Mouse (Mus musculus) C2C12 (cell line): ENCODE measurements around the gene Sel1l3. TPM values are rescaled to one million over a fixed set of nuclear protein-coding genes. Genes with fewer than 3 reads are reported as not detected.
A peak's percentile ranks its signal among the peaks of the same experiment; 100 is the strongest.

Experiments used
- H3K27me3 ChIP-seq: one replicate; pipeline ENCODE4 v1.6.1; 2011; ENCODE audit not compliant: control insufficient read depth, insufficient read depth, insufficient read length
- H3K36me3 ChIP-seq: one replicate; pipeline ENCODE4 v1.6.1; 2011; ENCODE audit not compliant: control insufficient read depth, insufficient read depth
- H3K4me3 ChIP-seq: one replicate; pipeline ENCODE4 v1.5.1; 2011; ENCODE audit warnings: mild to moderate bottlenecking, control low read depth; ENCODE audit not compliant: poor library complexity, insufficient read depth, severe bottlenecking
- H3K79me2 ChIP-seq: one replicate; pipeline ENCODE4 v1.6.1; 2011; ENCODE audit not compliant: control insufficient read depth, insufficient read depth
- H3K79me3 ChIP-seq: one replicate; pipeline ENCODE4 v1.6.1; 2011; ENCODE audit warnings: low read depth, control low read depth
- H3ac ChIP-seq: one replicate; pipeline ENCODE3; 2011; ENCODE audit warnings: low read depth; ENCODE audit not compliant: control insufficient read depth, insufficient read length
- CEBPB ChIP-seq: IDR thresholded peaks from one replicate; pipeline ENCODE4 v1.6.1; 2011; ENCODE audit warnings: low read depth, mild to moderate bottlenecking, control low read depth, moderate library complexity
- CTCF ChIP-seq: IDR thresholded peaks from one replicate; pipeline ENCODE4 v1.5.1; 2011; ENCODE audit not compliant: control insufficient read depth, insufficient read depth, insufficient read length
- FOSL1 ChIP-seq: IDR thresholded peaks from one replicate; pipeline ENCODE4 v1.8.0; 2011; ENCODE audit warnings: mild to moderate bottlenecking, low read length; ENCODE audit not compliant: poor library complexity, insufficient read depth, severe bottlenecking
- MAX ChIP-seq: IDR thresholded peaks from one replicate; pipeline ENCODE4 v1.6.1; 2011; ENCODE audit warnings: mild to moderate bottlenecking, control low read depth
- MYOD1 ChIP-seq: IDR thresholded peaks from one replicate; pipeline ENCODE4 v1.6.1; 2011; ENCODE audit warnings: low read depth; ENCODE audit not compliant: control insufficient read depth, insufficient read length
- MYOG ChIP-seq: IDR thresholded peaks from one replicate; pipeline ENCODE4 v1.6.1; 2011; ENCODE audit not compliant: control insufficient read depth, insufficient read length; ENCODE audit errors: extremely low read depth
- USF1 ChIP-seq: IDR thresholded peaks from one replicate; pipeline ENCODE4 v1.6.1; 2011; ENCODE audit warnings: low read depth, mild to moderate bottlenecking, control low read depth, moderate library complexity
- polyA plus RNA-seq: library from polyadenylated mRNA; unstranded; fragments of >200 nt; fragmentation: generic; extraction: Trizol; gene quantifications from one replicate; pipeline ENCODE4 v1.2.1, GENCODE M21; 2012; ENCODE audit warnings: missing spikeins

Gene Sel1l3
- polyA plus RNA-seq, 1 experiment = not detected

DNA sequence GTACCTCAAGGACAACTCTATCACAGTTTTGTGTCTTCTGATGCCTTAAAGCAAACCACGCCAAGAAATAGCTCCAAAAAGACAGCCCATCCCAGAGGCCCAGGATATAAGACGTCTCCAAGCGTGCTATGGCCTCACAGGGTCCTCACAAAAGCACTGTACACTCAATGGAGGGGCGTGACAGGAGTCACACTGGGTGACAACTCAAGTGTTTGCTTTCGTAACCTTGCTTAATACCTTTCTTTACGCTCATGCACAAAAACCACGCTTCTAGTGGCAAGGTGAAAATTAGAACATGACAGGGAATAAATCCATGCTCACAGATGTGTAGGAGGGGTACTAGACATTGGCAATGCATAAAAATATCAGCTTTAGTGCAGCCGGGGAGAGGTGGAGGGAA, 77.7 kb downstream of the Sel1l3 start:
- H3K36me3 ChIP-seq = no peaks in the 10 kb centered on the region
- TF ChIP-seq MAX (no peak), CEBPB (no peak), MYOD1 (no peak), MYOG (no peak)
- no peak overlapping the region for H3ac ChIP-seq
- H3K79me2 ChIP-seq = no peaks in the 10 kb centered on the region
- H3K79me3 ChIP-seq = no peaks in the 10 kb centered on the region
- H3K27me3 ChIP-seq = peaks cover 13% of the 10 kb centered on the region
- H3K4me3 ChIP-seq = no peak overlapping the region

DNA sequence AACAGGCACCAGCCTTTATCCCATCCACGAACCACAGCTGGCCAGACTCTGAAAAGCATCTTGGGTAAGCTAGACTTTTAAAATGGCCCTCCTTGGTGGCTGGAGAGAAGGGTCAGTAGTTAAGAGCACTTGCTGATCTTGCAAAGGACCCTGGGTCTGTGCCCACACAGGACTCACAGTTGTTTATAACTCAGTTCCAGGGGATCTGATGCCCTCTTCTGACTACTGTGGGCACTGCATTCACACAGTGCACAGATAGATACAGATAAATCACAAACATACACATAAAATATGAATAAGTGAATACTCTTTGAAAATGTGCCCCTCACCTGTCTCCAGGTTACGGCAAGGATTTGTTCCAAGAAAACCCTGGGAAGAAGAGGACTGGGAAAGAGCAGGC, 79.7 kb downstream of the Sel1l3 start:
- Histone ChIP-seq H3K36me3 (no peaks in the 10 kb centered on the region), H3K79me2 (no peaks in the 10 kb centered on the region), H3K4me3 (no peak overlapping the region), H3ac (no peak overlapping the region), H3K27me3 (peaks cover 14% of the 10 kb centered on the region), H3K79me3 (no peaks in the 10 kb centered on the region)
- TF ChIP-seq MAX = no peak
- no peak for TF ChIP-seq FOSL1
- TF ChIP-seq MYOG = no peak
- no peak for TF ChIP-seq CEBPB
- no peak for TF ChIP-seq MYOD1
- no peak for TF ChIP-seq USF1
- no peak for TF ChIP-seq CTCF

DNA sequence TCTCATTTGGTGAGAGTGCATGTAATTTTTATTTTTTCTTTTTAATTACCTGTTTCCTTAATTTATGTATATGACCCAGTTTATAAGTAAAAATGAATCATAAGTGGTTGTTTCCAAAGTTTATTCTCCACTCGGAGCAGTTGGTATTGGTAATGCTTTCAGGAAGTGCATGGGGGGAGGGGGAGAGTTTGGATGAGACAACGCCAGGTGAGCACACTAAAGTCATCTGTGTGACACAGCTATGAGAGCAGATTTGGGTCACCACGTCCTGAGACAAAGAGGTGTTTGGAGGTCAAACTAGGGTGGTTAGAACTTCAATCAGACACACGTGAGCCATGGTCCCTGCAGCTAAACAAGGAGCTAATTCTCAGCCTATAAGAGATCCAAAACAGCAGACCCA, 89.0 kb downstream of the Sel1l3 start:
- H3ac ChIP-seq = no peak overlapping the region
- TF ChIP-seq FOSL1 = no peak
- TF ChIP-seq MYOG = no peak
- no peak for TF ChIP-seq USF1
- TF ChIP-seq MYOD1 = no peak
- TF ChIP-seq MAX = no peak
- no peak for TF ChIP-seq CEBPB
- no peak for TF ChIP-seq CTCF
- no peak overlapping the region for H3K4me3 ChIP-seq
- no peaks in the 10 kb centered on the region for H3K79me2 ChIP-seq
- no peaks in the 10 kb centered on the region for H3K36me3 ChIP-seq
- peaks cover 18% of the 10 kb centered on the region for H3K27me3 ChIP-seq
- no peaks in the 10 kb centered on the region for H3K79me3 ChIP-seq

DNA sequence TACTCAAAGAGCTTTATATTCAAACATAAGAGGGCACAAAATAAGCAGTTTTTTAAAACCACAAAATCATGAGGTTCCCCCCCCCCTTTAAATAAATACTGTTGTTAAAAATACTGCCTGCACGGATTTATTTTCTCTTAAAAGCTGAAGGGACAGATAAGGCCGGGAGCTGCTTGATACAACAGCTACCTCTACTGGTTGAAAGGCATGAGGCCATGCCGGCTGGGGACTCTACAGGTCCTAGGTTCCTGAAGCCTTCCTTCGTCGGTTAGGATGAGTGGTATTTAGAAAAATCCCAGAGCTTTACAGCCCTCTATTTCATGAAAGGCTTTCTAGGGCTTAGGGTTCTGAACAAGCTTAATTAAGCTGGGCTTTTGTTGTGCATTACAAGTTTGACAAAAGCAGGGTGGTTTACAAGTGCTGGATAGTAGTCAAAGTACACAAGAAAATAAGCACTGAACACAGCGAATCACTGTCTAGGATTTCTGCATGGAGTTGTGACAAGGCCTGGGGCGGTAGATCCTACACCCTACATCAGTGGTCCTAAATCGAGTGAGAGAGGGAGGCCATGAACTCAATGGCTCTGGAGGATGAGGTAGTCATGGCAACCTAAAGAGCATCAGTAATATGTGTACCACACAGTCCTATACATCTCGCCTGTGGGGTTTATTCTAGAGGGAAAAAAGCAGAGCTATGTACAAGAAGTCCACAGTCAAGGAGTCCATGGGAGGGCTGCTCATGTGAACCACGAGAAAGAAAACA, 90.0 kb downstream of the Sel1l3 start:
- H3ac ChIP-seq = no peak overlapping the region
- no peaks in the 10 kb centered on the region for H3K36me3 ChIP-seq
- H3K79me3 ChIP-seq = no peaks in the 10 kb centered on the region
- peaks cover 13% of the 10 kb centered on the region for H3K27me3 ChIP-seq
- H3K4me3 ChIP-seq = no peak overlapping the region
- TF ChIP-seq CTCF (peak; percentile 18), MYOG (no peak)
- H3K79me2 ChIP-seq = no peaks in the 10 kb centered on the region

DNA sequence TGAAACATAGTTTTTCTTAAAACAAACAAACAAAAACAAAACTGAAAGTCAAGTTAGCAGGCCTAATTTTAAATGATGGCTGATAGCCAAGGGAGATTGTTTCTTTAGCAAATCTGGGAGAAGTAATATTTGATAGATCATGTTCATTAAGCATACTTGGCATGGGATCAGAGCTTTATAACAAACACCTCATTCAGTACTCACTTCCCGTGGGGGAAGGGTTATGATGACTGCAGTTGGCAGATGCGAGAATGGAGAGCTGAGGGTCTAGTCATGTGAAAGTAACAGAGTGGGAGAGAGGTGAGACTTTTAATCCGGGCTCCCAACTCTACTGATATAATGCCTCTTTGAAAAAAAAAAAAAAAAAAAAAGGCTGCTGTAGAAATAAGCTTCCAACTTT, 94.0 kb downstream of the Sel1l3 start:
- Histone ChIP-seq H3K27me3 (peaks cover 11% of the 10 kb centered on the region), H3K4me3 (no peak overlapping the region), H3K79me2 (no peaks in the 10 kb centered on the region), H3K79me3 (no peaks in the 10 kb centered on the region), H3K36me3 (no peaks in the 10 kb centered on the region), H3ac (no peak overlapping the region)
- TF ChIP-seq MAX = no peak
- no peak for TF ChIP-seq MYOG
- no peak for TF ChIP-seq CTCF
- no peak for TF ChIP-seq CEBPB
- TF ChIP-seq MYOD1 = no peak
- no peak for TF ChIP-seq FOSL1
- no peak for TF ChIP-seq USF1

DNA sequence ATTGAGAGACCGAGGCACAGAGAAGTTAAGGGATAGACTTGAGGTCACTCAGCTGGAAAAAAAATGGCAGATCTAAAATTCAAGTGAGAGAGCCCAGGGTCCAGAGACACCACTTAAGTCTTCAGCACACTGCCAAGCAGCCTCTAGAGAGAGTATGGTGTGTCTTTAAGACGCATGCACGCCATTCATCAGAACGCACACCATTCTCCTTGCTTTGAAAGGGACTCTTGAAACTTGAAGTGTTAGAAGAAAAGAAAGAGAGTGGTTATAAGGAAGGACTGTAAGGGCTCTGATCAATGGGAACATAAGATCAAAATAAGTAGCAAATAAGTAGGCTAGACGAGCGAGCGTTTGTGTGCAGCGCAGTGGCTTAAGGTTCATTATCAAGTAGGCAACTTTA, 95.5 kb downstream of the Sel1l3 start:
- no peak for TF ChIP-seq CEBPB
- no peak for TF ChIP-seq FOSL1
- no peak for TF ChIP-seq MYOG
- TF ChIP-seq CTCF = no peak
- TF ChIP-seq USF1 = no peak
- no peak for TF ChIP-seq MYOD1
- no peak for TF ChIP-seq MAX

More for the DNA sequence above, 95.5 kb downstream of the Sel1l3 start:
- Histone ChIP-seq H3K79me2 (no peaks in the 10 kb centered on the region), H3ac (no peak overlapping the region), H3K36me3 (no peaks in the 10 kb centered on the region), H3K4me3 (no peak overlapping the region), H3K79me3 (no peaks in the 10 kb centered on the region), H3K27me3 (peaks cover 10% of the 10 kb centered on the region)
